Mouse (Mus musculus) heart, adult 8-10 months (tissue): ENCODE results near the gene Ssty1. TPM values are rescaled to one million over a fixed set of nuclear protein-coding genes. Genes with fewer than 3 reads are reported as not detected.
"Not testable (repeated sequence)": the region's sequence is repeated elsewhere in the genome, so short reads cannot be mapped to it uniquely, and the experiment has no call there.

Experiments
- DNase-seq: peaks from one replicate; pipeline ENCODE4 v3.0.0; 2022; ENCODE audit warnings: low spot score
- total RNA-seq, 4 experiments: library from RNA; stranded (reverse); gene quantifications; 2 replicates each; pipeline ENCODE4 v1.2.4; 2022

Ssty1 gene
- not detected for total RNA-seq

DNA sequence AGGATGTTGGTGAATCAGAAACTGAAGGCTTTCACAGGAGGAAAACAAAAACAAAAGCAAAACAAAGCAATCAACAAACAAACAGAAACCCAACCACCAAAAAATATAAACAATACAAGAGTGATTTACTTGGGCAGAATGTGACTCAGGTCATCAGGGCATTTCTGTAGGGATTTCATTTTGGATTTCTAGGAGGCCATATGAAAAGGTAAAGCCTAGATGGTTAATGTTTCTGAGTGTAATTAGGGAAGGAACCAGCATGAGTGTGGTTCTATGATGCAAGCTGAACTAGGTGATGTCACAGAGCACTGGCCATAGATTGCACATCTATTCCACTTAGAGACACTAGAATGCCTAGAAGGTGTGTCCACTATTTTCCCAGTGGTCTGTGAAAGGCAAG is at the start of gene Ssty1:
Ssty1 (plus strand) TSS at position 301 of the 400 bp plus-strand sequence.
- DNase-seq, result not testable (repeated sequence)

DNA sequence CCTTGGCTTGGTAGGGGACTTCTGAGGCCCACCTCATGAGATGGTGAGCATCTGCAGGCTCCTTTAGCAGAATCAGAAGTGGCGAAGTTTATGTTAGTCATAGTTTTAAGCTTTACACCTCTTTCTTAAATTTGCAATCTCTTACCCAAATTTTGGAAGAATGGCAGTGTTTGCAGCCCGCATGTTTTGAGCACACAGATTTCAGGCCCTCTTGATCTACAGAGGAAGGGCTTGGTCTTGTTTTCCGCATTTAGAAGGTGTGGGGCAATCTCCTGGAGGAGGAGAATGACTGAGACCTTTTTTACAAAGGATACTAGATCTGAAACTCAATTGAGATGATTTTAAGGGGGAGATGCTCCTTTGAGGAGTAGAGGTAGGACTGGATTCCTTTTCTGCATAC is 27.2 kb upstream of the Ssty1 start, which contains the start of gene Gm21764:
Gm21764 (minus strand) TSS at position 101 of the 400 bp plus-strand sequence.
- not testable (repeated sequence) for DNase-seq

Other genes with a start within 250 kb of the Ssty1 start
- gene Gm21904, start 242.8 kb upstream of the Ssty1 start, total RNA-seq, result not detected
- not detected for gene Gm20772, start 214.4 kb upstream of the Ssty1 start, total RNA-seq
- not detected for gene Gm20831, start 214.4 kb upstream of the Ssty1 start, total RNA-seq
- not detected for gene Srsy, start 151.8 kb upstream of the Ssty1 start, total RNA-seq
- gene Gm21764, start 27.3 kb upstream of the Ssty1 start, total RNA-seq, result not detected